Mouse (Mus musculus) megakaryocyte, embryonic 14.5 days (primary cell): ENCODE results near the gene Trpv1.

Source experiments
- FLI1 ChIP-seq: IDR thresholded peaks from 2 replicates; pipeline ENCODE4 v1.6.1; 2012; ENCODE audit warnings: low read length, inconsistent platforms, mixed read lengths
- GATA1 ChIP-seq: IDR thresholded peaks from 3 replicates; pipeline ENCODE4 v1.6.1; 2012; ENCODE audit warnings: mixed read lengths, low read length, inconsistent platforms, borderline replicate concordance

- TF ChIP-seq GATA1 = no peak
- no peak for TF ChIP-seq FLI1
Measured at GRCm38 (mm10) chr11:73289621-73290020, 55.5 kb downstream of the Trpv1 start.
